Mouse (Mus musculus): ENCODE results near the gene Rab11b.

The Rab11b gene

DNA sequence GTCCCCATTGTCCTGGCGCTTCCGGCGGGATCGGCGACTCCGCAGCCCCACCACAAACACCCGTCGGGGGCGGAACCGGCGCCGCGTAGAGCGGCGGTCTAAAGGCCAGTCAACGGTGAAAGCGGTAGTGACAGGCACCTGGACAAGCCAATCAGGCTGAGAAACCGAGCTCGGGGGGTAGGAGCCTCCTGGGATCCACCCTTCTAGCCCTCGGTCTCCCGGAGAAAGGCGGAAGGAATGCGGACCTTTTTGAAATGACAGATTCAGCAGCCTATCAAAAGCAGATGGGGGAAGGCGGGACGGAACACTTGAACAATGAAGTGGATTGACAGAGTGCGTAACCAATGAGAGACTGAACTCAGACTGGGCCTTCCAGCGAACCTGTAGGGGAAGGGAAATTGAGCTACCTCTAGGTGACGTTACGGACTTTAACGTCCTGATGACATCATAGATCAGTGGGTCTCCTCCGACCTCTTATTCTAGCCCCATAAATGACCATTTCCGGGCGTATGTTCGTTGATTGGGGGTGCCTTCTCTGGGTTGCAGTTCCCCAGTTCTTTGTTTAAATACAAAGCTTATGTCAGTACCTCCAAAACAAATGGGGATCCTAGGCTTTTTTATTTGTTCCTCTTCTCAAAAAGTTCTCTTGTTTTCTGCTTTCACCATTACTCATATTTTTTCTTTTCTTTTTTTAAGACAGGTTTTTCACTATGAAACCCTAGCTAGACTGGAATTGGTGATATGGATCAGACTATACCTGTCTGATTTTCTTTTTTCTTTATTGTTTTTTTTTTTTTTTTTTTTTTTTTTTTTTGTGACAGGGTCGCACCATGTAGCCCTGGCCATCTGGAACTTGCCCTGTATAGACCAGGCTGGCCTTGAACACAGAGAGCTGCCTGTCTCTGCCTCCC lies at the start of gene Rab11b:
Rab11b (minus strand) TSS at position 276 of the 911 bp plus-strand sequence.
- peak; percentile 100 for DNase-seq (ENCODE audit: inconsistent age in 2 of 2, low spot score in 1 of 2)

DNA sequence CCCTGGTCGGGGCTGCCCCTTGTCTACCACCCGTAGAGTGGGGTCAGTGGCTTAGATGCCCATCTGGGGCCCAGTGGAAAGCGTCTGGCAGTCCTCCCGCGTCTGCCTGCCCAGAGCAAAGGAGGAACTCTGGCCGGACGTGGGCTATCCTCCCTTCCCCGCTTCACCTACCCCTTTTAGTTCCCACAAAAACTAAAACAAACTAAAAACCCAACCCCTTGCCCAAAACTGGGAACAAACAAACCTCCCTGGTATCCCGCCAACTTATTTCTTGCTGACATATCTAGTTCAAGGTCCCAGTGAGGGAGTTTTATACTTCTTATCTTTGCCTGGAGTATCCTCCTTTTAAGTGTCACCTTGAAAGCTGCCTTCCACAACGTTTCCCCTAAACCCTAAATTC lies 47.9 kb upstream of the Rab11b start:
- peak; percentile 50 to 90 for DNase-seq (ENCODE audit: inconsistent age in 2 of 2, low spot score in 1 of 2)

DNA sequence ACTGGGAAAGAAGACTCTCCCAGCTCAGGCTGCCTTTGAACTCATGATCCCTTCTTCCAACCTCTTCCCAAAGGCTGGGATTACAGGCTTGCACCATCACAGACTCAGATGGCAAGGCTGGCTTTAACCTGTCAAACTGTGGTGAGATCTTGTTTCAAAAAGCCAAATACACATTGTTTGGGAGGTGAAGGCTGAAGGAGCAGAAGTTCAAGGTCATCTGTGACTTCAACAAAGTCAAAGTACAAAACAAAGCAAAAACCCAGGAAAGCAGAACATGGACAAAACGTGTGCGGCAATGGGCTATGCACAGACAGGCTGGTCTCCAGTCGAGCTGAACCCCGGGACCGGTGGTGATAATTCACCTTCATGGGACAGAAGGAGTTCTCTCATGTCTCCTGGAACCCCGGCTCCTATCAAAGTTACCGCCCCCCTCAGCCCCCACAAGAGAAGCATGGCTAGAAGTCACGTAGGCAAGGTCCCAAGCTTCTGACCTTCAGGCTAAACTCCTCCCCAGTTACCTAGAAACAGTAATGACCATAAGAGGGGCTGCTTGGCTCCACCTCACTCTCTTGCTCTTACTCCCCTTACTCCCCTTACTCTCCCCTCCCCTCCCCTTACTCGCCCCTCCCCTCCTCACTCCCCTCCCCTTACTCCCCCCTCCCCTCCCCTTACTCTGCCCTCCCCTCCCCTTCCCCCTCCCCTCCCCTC lies 47.0 kb upstream of the Rab11b start:
- DNase-seq (ENCODE audit: inconsistent age in 2 of 2, low spot score in 1 of 2), result peak; percentile 35 to 78

DNA sequence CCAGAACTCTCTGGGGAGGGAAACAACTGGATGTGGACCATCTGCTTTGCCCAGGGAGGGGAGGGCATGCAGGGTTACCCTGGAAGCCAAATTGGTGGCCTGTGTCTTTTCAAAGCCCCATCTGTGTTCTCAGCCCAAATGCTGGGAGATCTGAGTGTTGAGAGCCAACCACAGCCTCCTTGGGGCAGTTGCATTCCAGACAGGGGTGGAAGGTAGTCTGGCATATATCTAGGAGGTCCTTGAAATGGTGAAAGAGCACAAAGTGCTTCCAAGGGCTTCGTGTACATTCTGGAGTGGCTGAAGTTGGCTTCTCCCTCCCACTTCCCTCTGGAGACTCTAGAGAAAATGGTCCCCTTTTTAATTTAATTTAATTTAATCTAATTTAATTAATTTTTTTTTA lies 44.4 kb upstream of the Rab11b start:
- no peak for DNase-seq (ENCODE audit: inconsistent age in 2 of 2, low spot score in 1 of 2)

DNA sequence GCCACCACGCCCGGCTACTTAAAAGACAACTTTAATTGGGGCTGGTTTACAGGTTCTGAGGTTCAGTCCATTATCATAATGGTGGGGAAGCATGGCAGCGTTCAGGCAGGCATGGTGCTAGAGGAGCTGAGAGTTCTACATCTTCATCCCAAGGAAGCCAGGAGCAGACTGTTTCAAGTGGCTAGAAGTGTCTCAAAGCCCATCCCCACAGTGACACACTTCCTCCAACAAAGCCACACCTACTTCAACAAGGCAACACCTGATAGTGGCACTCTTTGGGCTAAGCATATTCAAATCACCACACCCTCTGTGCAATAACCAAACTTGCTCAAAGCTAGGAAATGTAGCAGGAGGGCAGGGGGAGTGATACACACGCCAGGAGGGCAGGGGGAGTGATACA lies 43.9 kb upstream of the Rab11b start:
- no peak for DNase-seq (ENCODE audit: inconsistent age in 2 of 2, low spot score in 1 of 2)

DNA sequence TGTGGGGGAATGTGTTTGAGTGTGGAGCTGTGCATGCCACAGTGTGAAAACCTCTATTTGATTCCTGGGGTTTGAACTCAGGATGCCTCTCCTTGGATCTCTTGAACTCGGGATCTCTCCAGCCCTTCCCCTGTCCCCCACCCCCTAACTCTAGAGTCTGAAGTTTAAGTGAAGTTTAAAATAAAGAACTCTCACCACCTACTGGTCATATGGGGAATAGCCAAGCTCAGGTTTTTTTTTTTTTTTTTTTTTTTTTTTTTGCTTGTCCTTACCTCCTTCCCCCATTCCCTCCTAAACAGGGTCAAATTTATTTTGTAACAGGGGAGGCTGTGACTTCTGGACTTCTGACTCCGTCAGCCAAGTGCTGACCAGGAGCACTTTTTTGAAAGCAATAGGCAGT lies 41.9 kb upstream of the Rab11b start:
- peak in 1 of 2 experiments; percentile 39 for DNase-seq (ENCODE audit: inconsistent age in 2 of 2, low spot score in 1 of 2)

DNA sequence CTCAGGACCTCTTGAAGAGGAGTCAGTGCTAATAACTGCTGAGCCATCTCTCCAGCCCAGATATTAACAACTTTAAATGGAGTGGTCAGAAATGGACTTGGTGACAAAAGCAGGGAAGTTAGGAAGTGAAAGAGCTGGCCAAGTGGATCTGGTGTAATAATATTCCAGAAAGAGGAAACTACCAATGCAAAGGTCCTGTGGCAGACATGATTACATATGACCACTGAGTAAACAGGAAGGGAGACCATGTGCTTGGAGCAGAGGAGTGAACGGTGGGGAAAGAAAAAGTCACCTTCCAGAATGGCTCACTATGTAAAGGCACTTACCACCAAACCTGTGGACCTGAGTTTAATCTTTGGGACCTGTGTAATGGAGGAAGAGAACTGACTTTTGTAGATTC lies 38.9 kb upstream of the Rab11b start:
- DNase-seq (ENCODE audit: inconsistent age in 2 of 2, low spot score in 1 of 2), result no peak

DNA sequence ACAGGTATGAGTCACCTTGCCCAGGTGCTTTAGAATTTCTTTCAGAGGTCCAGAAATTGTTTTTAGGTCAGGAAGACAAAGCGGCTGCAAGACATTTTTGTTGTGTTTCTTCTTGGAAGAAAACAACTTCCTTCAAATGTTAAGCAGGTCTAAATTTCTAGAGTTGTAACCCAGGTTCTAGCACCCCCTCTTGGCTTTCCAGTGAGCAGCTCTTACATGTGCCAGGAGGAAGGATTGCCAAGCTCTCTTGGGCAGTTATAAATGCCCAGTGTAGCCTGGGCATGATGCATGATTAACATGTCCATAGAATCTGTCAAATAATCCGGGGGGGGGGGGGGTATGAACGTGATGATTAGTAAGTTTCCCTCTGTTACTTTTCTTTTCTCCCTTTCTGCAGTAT lies 38.0 kb upstream of the Rab11b start:
- peak in 1 of 2 experiments; percentile 76 for DNase-seq (ENCODE audit: inconsistent age in 2 of 2, low spot score in 1 of 2)

DNA sequence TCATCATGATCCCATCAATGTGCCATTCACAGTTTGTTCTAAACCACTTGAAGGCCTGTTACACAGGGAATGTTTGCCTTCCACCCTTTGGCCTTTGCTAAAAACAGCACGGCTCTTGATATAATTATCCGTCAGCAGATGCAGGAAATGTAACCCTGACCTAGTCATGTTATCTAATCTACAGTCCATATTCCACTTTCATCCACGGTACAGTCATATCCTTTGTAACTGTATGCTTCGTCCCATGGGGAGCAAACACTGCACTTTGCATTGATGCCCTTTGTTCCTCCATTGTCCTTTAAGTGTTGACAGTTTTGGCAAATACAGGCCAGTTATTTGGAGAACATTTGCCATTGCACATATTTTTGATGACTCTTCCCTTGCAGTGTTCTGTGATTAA lies 28.4 kb upstream of the Rab11b start:
- DNase-seq (ENCODE audit: inconsistent age in 2 of 2, low spot score in 1 of 2), result peak in 1 of 2 experiments; percentile 71

DNA sequence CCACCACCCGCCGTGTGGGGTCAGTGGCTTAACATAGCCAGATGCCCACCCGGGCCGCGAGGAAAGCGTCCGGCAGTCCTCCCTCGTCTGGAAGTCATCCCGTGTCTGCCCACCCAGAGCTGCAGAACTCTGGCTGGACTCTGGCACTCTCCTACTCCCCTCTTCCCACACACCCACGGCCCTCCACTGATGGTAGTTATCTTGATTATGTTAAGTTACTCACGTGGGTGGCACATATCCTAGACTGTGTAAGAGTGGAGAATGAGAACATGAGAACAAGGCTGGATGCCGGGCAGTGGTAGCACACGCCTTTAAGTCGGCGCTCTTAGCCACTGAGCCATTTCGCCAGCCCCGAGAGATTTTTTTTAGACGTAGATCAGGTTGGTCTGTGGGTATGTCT lies 26.0 kb upstream of the Rab11b start:
- no peak for DNase-seq (ENCODE audit: inconsistent age in 2 of 2, low spot score in 1 of 2)

DNA sequence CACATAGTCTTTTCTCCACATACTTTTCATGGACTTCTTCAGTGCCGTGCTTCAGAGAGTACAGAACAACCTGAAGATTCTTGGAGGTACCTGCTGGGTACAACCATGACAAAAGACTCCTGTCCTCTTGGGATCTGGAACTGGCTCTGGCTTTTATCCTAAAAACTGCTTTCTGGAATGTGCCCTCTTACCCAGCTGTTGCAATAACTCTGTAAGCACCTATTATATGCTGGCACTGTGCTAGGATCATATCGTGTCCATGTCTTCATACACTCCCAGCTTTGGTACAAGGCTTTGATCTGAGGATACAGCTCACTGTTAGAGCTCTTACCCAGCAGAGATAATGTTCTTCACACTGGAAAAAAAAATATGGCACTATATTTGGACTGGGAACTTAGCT lies 24.6 kb upstream of the Rab11b start:
- DNase-seq (ENCODE audit: inconsistent age in 2 of 2, low spot score in 1 of 2), result peak in 1 of 2 experiments; percentile 42

DNA sequence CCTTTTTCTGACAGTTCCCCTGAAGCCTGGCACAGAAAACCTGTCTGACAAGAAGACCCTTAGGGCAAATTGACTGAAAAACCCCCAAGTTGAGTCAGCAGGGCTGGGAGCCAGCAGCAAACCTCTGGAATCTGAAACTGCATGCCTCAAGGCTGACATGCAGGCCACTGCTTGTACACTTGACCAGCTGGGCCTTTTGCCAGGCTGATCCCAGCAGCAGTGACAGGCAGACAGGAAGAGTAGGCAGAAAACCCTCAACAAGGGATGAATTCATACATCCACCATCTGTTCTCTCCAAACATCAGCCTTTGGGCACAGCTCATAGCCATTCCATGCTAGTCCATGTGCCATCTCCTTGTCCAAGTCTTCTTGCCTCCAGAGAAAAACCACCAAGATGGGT lies 23.1 kb upstream of the Rab11b start:
- DNase-seq (ENCODE audit: inconsistent age in 2 of 2, low spot score in 1 of 2), result peak; percentile 93 to 95

DNA sequence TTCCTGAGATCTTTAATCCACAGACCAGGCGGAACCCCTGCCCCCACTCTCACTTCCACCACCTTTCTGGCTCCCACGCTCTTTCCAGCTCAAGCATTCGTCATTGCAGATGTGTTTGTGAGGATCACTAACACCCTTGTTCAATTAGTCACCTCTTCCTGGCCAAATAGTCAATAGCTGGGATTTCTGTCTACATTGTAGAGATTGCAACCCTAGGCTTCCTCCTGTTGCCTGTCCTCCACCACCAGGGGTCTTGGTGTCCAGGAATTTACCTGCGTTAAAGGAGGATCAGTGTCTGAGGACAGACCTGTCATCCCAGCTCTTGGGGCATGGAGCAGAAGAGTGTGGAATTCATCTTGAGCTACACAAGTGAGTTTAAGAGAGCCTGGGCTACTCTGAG lies 21.7 kb upstream of the Rab11b start:
- DNase-seq (ENCODE audit: inconsistent age in 2 of 2, low spot score in 1 of 2), result no peak

DNA sequence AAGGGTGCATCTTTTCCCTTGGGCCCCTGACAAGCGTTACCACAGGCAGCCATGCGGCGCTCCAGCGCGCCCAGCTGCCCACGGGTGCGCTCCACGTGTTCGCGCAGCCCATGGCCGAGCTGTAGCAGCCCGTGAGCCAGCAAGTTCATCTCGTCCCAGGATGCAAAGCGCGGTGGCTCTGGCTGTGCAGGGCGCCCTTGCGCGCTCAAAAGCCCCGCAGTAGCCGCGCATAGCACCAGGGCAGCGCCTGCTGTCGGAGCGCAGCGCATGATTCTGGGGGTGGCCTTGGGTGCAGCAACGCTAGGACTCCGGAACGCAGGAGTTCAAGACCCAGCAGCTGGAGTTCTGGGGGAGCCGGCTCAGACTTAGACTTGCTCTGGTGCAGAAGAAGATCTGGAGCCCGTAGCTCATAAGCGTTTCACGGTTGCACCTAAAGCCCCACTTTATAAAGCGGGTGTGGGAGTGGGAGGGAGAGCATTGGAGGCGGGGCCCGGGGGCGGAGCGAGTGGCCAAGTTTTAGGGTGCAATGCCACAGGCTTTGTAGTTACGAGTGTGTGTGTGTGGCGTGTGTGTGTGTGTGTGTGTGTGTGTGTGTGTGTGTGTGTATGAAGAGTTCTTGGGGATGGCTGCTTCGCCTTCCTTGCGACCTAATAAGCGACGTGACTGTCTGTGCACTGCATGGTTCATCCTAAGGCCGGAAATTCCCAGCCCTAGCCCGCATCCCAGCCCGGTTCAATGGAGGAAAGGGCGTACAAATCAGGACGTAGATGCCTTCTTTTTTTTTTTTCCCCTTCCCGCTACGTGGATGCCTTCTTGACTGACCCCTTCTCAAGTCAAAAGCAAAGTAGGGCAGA lies 21.0 kb upstream of the Rab11b start, which contains the start of gene Angptl4:
Angptl4 (minus strand) TSS at position 707 of the 854 bp plus-strand sequence.
- peak; percentile 89 to 94 for DNase-seq (ENCODE audit: inconsistent age in 2 of 2, low spot score in 1 of 2)

DNA sequence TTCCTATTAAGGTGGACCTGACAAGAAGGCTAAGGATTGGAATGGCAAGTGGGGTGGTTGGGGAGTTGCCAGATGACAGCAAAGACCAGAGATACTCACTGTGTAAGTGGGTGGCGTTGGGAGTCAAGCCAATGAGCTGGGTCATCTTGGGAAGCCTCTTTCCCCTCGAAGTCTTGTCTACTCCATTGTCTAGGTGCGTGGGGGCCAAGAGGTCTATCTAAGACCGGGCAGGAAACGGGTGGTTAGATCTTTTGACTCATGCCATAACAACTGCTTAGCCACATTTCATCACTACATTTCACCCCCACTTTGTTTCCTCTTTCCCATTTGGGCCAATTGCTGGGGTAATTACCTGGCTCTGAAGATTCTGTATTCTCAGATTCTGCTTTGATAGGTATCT lies 20.1 kb upstream of the Rab11b start:
- DNase-seq (ENCODE audit: inconsistent age in 2 of 2, low spot score in 1 of 2), result peak; percentile 63 to 76

DNA sequence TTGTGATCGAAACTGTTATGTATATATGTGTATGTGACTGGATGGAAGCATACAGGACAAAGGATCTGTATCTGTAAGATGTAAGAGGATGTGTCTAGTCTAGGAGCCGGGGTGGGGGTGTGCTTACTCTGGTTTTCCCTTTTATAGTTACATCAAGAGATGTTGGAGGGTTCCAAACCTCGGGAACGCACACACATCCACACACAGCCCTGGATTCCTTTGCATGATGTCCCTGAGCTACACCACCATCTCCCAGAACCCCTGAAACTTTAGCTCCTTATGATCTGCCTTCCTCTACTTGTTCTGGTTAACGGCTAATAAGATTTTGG lies 19.6 kb upstream of the Rab11b start:
- DNase-seq (ENCODE audit: inconsistent age in 2 of 2, low spot score in 1 of 2), result peak in 1 of 2 experiments; percentile 58

DNA sequence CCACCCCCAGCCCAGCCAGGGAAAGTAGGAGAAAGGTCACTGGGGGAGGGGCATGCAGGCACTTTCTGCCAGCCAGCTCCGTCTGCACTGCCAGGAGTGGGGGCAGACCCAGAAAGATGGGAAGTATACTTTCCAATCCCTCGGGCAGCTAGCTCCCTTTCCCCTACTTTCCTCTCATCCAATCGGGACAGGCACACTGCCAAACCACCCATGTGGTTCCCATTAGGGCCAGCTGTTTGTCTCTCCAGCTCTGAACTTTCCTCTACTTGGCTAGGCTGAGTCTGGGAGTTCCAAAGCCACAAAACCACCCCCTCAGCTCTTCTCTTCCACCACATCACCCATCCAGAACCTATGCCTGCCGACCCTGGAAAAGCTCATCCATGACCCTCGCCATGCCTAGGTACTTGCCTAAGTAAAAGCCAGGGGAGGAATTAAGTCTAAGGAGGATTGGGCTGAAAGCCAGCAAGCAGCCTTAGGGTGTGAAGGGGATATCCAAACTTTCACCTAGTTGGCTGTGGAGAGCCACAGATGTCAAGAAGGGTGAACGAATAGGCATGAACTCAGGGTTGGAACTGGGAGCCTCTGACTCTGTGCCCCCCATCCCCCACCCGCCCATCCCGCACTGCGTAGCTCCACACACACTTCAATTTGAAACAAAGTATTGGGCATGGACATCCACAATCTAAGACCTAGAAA lies 19.1 kb upstream of the Rab11b start:
- DNase-seq (ENCODE audit: inconsistent age in 2 of 2, low spot score in 1 of 2), result peak; percentile 92 to 96

DNA sequence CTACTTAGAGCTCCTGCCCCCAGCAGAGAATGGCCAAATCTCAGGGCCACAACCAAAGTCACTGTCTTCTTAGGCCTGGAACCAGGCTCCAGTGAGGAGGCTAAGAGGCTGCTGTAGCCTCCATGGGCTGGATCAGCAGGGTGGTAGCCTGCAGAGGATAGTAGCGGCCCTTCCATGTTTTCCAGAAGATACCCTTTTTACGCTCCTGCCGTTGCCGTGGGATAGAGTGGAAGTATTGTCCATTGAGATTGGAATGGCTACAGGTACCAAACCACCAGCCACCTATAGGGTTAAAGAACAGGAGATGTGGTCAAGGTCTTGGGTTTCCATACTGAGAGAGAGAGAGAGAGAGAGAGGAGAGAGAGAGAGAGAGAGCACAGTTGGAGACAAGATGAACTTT lies 15.0 kb upstream of the Rab11b start:
- no peak for DNase-seq (ENCODE audit: inconsistent age in 2 of 2, low spot score in 1 of 2)

DNA sequence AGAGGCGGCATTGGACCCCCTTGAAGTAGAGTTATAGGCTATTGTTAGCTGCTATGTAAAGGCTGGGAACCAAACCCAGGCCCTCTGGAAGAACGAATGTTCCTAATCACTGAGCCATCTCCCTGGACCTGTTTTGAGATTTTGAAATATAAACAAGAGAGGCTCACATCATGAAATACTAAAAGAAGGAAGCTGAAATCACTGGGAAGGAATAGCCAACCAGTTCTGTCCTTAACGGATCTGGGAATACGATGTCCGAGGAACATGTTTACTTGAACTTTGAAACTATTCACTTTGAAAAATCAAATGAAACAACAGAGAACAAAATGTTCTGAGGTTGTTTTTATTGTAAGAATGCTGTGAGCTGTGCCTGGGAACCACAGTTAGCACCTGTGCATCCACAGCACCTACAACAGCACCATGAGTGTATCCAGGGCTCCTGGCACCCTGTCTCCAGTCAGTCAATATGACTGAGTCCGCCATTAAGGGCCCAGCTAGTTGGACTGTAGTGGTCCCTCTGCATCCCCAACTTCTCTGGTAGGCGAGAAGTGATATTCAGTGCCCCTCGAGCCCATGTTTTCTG lies 14.3 kb upstream of the Rab11b start:
- no peak for DNase-seq (ENCODE audit: inconsistent age in 2 of 2, low spot score in 1 of 2)

DNA sequence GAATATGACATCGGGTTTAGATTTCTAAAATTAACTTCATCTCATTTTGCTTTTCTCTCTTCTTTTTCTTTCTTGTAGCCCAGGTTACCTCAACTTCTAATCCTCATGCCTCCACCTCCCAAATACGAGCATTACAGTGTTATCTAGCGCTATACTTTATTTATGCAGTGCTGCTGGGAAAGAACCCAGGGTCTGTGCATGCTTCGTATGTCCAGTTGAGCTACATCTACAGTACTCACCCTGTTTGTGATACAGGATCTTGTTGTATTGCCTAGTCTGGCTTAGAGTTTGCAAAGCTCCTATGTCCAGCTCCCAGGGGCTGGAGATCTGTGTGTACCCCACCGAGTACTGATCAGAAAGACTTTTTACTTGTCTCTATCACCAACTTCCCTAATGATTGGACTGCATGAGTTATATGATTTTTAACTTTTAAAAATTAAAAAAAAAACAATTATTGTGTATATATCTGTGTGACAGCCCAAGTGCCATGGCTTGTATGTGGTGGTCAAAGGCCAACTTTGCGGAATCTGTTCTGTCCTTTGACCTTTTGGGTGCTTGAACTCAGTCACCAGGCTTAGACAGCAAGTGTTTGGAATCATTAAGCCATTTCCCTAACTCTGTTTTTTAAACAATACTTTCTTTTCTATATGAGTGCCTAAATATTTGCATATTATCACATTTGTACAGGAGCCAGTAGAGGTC lies 13.7 kb upstream of the Rab11b start:
- DNase-seq (ENCODE audit: inconsistent age in 2 of 2, low spot score in 1 of 2), result no peak

All from adrenal gland, adult (tissue).